Comparison of ENCODE assay signal across 26 mouse cellular contexts in genomic region chr10:113930201-113930790, GRCm38 (mm10).
DNase-seq lines count a peak whose midpoint lies in the region; ATAC-seq lines count a peak whose summit lies in the region.
"Had no signal": no experiment of that assay in that cellular context is flagged by ENCODE, and none has a peak within 500 bp of the region (broad histone marks: within the 10 kb centered on the region; RNA-seq: fewer than 3 reads in every experiment).

No protein-coding gene starts in this region.

- peak; percentile 35 to 60 for DNase-seq in frontal cortex, adult 2 months (ENCODE audit: extremely low spot score in 1 of 2, low spot score in 1 of 2)
- no peak for DNase-seq in frontal cortex, postnatal 25 days (ENCODE audit: low spot score in 2 of 2)
- peak; percentile 9 to 44 for DNase-seq in left cerebral cortex, adult 9 months (ENCODE audit: low spot score in 2 of 2)
- no peak for DNase-seq in left cerebral cortex, postnatal 4 days
- DNase-seq in right cerebral cortex, postnatal 25 days = peak; percentile 20
- no peak for DNase-seq in right cerebral cortex, postnatal 4 days
- DNase-seq: adrenal gland, adult 8-10 months; cerebellum, adult 8-10 months; cerebellum, postnatal 25 days; gastrocnemius, postnatal 14 days; heart, postnatal 14 days; kidney, adult 11 months; kidney, postnatal 25 days; thymus, postnatal 4 days had no signal

- no peaks in the 10 kb centered on the region for H3K27me3 ChIP-seq in kidney, embryonic 16.5 days (ENCODE audit: insufficient read depth, low read length)
- H3K27me3 ChIP-seq: embryonic facial prominence, embryonic 12.5 days; hindbrain, embryonic 15.5 days; limb, embryonic 12.5 days; liver, embryonic 15.5 days; lung, embryonic 15.5 days had no signal

- H3K4me1 ChIP-seq in kidney, embryonic 16.5 days (ENCODE audit: insufficient read depth, low read length) = no peaks in the 10 kb centered on the region
- H3K4me1 ChIP-seq: embryonic facial prominence, embryonic 12.5 days; hindbrain, embryonic 10.5 days; hindbrain, embryonic 15.5 days; limb, embryonic 12.5 days; liver, embryonic 15.5 days; lung, embryonic 15.5 days; midbrain, embryonic 10.5 days had no signal

- no peak overlapping the region for H3K4me2 ChIP-seq in kidney, embryonic 16.5 days (replicated peaks; ENCODE audit: low read depth, low read length)
- H3K4me2 ChIP-seq: embryonic facial prominence, embryonic 12.5 days; hindbrain, embryonic 15.5 days; limb, embryonic 12.5 days; liver, embryonic 15.5 days; lung, embryonic 15.5 days had no signal

- 75% methylated on average over 6 of the region's 6 CpGs for WGBS in kidney, embryonic 16.5 days

- H3K36me3 ChIP-seq in kidney, embryonic 16.5 days (ENCODE audit: insufficient read depth, low read length) = no peaks in the 10 kb centered on the region
- H3K36me3 ChIP-seq: embryonic facial prominence, embryonic 12.5 days; G1E; hindbrain, embryonic 10.5 days; hindbrain, embryonic 15.5 days; limb, embryonic 12.5 days; liver, embryonic 15.5 days; lung, embryonic 15.5 days; midbrain, embryonic 10.5 days had no signal

- no peak overlapping the region for H3K4me3 ChIP-seq in kidney, embryonic 16.5 days (ENCODE audit: low read length)
- H3K4me3 ChIP-seq: embryonic facial prominence, embryonic 12.5 days; hindbrain, embryonic 10.5 days; hindbrain, embryonic 15.5 days; limb, embryonic 12.5 days; liver, embryonic 15.5 days; lung, embryonic 15.5 days; midbrain, embryonic 10.5 days had no signal

- no peak for ATAC-seq in kidney, embryonic 16.5 days (ENCODE audit: low FRiP score, low TSS enrichment)
- ATAC-seq: forebrain, embryonic 14.5 days; inflammation-experienced regulatory T-cells, adult 6 months; midbrain, embryonic 16.5 days had no signal

- no peak overlapping the region for H3K27ac ChIP-seq in kidney, embryonic 16.5 days (ENCODE audit: low read length)
- H3K27ac ChIP-seq: embryonic facial prominence, embryonic 12.5 days; hindbrain, embryonic 10.5 days; hindbrain, embryonic 15.5 days; limb, embryonic 12.5 days; liver, embryonic 15.5 days; lung, embryonic 15.5 days; midbrain, embryonic 10.5 days had no signal

- no peaks in the 10 kb centered on the region for H3K9me3 ChIP-seq in kidney, embryonic 16.5 days (ENCODE audit: low read length)
- H3K9me3 ChIP-seq: embryonic facial prominence, embryonic 12.5 days; G1E; hindbrain, embryonic 10.5 days; hindbrain, embryonic 15.5 days; limb, embryonic 12.5 days; liver, embryonic 15.5 days; lung, embryonic 15.5 days; midbrain, embryonic 10.5 days had no signal

- intact Hi-C loops in left cerebral cortex, postnatal 4 days (cut with DNase I) = no loop called here

- H3K9ac ChIP-seq in kidney, embryonic 16.5 days (replicated peaks; ENCODE audit: low read length) = no peak overlapping the region
- H3K9ac ChIP-seq: embryonic facial prominence, embryonic 12.5 days; hindbrain, embryonic 15.5 days; limb, embryonic 12.5 days; liver, embryonic 15.5 days; lung, embryonic 15.5 days had no signal

Comparison
In these comparisons a context has a peak if more than half of its experiments do, and no peak if none do; other contexts are left out.
1. DNase-seq: peak in frontal cortex, adult 2 months (2 of 2), left cerebral cortex, adult 9 months (2 of 2) and right cerebral cortex, postnatal 25 days (single experiment); none in frontal cortex, postnatal 25 days (0 of 2), left cerebral cortex, postnatal 4 days (single experiment) and right cerebral cortex, postnatal 4 days (single experiment).